Mouse (Mus musculus) cerebellum, adult 8-10 months (tissue): ENCODE measurements around the gene Slc39a2.
"Not testable (repeated sequence)": the region's sequence is repeated elsewhere in the genome, so short reads cannot be mapped to it uniquely, and the experiment has no call there.

Experiments used
- DNase-seq: peaks from one replicate; pipeline ENCODE4 v3.0.0; 2022

The Slc39a2 gene

DNA sequence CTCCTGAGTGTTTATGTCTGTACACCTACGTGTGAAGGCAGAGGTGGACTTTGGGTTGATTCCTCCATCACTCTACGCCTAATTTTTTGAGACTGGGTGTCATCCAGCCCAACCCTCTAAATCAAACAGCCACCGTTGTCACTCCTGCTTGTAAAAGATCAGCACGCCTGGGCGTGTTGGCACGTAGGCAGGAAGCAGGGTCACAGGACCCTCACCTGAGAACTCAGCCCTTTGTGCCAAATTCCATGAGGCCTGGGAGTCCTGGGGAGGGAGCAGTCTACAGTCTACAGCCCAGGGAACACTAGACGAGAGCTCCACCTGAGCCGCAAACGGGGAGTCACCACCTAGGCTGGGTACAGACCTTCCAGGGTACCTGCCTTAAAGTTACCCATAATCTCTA, 11.1 kb downstream of the Slc39a2 start:
- no peak for DNase-seq

GRCm38 (mm10) chr14:51904706-51905105, 12.0 kb downstream of the Slc39a2 start:
- no peak for DNase-seq

- no peak for DNase-seq
These were observed 13.4 kb downstream of the Slc39a2 start for GRCm38 (mm10) chr14:51906102-51906501.

DNA sequence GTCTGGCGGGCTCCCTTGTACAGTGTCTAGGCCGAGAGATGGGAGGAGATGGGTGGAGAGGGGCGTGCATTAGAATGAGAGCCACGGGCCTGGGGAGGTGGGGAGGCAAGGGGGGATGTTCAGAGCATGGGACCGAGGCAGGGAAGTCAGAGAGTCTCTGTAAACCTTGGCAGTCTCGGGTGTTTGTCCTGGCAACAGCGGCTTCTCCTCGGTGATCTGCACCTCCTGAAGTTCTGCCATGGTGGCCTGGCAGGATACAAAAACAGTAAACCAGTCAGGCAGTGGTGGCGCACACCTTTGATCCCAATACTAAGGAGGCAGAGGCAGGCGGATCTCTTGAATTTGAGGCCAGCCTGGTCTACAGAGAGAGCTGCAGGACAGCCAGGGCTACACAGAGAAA, 18.6 kb downstream of the Slc39a2 start:
- DNase-seq, result no peak

DNA sequence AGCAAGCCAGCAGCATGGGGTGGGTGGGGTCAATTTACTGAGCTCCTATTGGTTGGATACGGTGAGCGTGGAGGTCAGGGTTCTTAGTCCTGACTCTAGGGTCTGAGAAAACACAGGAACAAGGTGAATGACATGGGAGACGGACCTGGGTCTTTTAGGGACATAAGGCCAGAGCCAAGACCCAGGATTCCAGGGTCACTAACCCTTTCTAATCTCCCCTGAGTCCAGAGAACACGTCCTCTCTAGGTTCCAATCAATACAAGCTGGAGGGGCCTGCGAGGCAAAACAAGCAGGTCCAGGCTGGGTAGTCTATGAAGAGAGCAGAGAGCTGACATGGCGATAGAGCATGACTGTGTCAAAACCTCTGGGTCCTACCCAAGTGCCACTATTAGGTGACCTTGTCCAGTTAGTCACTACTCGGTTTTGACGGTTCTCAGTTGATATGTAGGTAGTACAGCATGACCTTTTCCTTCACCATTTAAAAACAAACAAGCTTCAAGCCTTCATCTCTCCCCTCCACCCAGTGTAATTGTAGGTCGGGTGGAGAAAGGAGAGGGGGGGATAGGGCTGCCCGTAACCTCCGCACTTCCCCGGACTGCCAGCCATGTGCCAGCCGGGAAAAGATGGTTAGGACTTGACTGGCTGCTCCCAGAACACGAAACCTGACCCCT, 19.8 kb downstream of the Slc39a2 start:
- DNase-seq, result no peak

DNA sequence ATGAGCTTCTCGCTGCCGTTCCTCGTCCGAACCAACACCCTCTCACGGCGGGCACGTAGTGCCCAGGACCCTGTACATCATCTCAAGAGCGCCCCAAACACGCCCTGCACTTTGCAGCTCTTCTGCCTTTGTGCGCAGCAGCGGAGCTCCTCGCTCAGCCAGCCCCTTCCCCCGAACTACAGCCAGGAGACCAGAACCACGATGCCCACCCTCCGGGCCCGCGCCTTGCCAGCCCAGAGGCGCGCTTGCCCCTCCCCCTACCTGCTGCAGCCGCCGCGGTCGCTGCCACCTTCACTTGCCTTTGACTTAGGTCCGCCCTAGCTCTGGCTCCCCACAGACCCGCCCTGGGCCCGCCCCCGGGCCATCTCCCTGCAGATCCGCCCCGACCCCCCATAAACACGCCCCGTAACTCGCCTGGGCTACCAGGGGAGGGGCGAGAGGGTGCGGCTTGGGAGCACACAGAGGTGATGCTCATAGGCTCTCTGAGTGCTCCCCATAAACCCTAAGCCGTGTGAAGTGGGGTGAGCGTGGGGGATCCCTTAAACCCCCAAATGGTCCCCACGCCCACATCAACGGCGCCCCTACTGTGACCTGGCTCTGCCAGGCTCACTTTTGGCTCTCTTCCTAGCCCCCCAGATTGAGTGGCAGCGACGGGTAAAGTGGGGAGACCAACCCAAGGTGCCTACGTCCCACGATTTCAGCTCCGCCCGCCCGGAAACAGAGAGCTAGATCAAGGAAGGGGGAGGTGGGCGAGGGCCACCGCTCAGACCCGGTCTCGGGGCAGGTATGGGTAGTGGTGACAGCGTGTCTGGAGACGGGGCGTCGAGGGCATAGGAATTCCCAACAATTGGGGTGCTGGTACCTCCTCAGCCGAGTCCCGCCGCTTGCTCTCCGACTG, 20.6 kb downstream of the Slc39a2 start:
- DNase-seq, result peak; percentile 61

- DNase-seq, result peak; percentile 45
These were observed 21.5 kb downstream of the Slc39a2 start, which contains the start of gene Ndrg2 for GRCm38 (mm10) chr14:51913960-51914762. Gene Ndrg2 (minus strand): TSS chr14:51914158.

DNA sequence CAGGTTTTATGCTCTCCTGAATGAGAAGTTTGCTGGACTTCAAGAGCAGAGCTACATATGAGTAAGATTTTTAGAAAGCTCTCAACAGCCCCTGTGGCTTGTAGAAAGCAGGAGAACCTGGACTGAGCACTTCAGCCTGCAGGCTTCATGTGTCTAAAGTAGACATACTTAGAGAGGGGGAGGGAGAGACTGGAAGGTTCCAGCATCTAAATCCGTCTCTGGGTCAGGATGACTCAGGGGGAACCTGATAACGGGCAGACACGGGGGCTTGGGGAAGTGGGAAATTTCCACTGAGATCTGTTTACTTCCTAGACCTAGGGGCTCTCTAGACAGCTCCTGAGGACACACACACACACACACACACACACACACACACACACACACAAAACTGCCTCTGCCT, 22.3 kb downstream of the Slc39a2 start:
- no peak for DNase-seq

GRCm38 (mm10) chr14:51916539-51916938, 23.9 kb downstream of the Slc39a2 start:
- DNase-seq, result no peak

GRCm38 (mm10) chr14:51918125-51918524, 25.4 kb downstream of the Slc39a2 start, which contains the start of gene Tppp2:
Gene Tppp2 (plus strand): TSS chr14:51918425.
- no peak for DNase-seq

DNA sequence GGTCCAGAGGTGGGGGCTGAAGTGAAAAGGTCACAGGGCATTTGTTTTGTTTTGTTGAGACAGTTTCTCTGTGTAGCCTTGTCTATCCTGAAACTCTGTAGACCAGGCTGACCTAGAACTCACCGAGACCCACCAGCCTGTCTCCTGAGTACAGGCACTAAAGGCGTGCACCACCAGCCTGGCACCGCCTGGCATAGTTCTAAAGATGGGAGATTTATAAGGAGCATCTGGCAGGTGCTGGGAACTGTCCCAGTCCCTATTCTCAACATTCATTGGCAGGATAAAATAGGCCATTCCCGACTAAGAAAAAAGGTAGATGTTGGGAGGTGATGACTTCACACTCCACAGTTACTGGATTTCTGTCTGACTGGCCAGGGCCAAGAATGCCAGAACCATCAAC, 26.3 kb downstream of the Slc39a2 start:
- DNase-seq, result no peak

DNA sequence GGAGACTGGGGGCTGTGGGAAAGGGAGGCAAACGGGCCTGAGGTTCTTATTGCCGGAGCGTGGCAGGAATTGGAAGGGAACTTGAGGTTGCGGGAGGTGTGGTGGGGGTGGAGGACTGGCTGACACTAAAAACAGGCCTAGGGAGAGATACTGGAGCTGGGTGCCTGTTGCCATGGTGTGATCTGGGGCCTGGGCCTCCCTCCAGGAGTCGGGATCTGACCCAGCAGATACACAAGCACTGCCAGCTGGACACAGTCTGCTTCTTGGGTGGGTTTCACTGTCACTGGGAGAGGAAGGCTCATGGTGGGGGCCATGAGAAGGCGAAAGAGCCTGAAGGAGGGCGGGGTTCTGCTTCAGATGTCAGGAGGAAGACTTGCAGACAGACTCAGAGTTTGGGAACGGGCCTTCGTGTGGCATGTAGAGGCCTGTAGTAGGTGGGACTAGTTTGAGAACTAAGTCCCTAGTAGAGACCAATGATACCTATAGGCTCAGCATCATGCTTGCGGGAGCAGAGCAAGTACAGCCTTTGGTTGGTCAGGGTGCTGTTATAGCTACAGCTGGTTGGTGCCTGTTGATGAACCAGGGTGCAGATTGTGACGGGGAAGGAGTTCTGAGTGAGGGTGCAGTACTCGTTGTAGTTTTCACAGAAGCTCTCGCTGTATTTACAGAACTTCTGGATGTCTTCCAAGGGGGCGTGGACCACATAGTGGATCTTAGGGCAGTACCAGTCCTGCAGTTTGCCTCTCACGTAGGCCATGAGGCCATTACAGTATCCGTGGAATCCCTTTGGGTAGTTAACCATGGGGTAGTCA, 29.3 kb downstream of the Slc39a2 start:
- no peak for DNase-seq

GRCm38 (mm10) chr14:51922571-51922865, 29.8 kb downstream of the Slc39a2 start, which contains the start of gene Rnase13:
Gene Rnase13 (minus strand): TSS chr14:51922773.
- no peak for DNase-seq

DNA sequence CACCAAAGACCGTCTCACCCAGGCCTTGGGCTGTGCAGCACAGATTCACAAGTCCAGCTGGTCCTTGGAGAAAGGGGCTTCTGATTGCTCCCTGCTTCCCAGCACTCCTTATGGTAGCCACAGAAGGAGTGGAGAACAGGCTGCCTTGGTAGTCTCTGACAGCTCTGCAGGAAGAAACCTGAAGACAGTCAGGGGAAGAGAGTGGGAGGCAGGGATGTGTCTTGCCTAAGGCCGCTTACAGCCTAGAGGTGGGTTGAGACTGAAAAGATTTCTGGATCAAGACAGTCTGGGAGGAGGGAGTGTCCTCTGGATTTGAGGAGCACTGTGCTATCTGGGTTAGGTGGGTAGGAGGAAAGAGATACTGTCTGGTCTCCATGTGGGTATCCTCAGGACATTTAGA, 30.2 kb downstream of the Slc39a2 start:
- no peak for DNase-seq

DNA sequence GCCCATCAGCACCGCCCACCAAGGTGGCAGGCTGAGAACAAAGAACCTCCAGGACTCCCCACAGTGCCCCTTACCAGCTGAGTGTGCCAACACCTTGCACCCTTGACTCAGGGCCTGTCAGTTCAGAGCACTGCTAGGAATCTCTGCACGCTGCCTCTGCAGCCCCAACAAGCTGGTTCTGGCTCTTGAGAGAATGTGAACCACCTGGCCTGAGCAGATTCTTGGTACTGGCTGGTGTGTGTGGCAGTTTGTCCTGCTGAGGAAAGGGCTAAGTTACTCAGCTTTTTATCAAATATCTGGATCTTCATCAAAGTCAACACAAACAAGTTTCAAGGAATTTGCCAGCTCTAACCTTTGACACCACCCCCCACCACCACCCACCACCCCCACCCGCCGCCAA, 30.8 kb downstream of the Slc39a2 start:
- no peak for DNase-seq

DNA sequence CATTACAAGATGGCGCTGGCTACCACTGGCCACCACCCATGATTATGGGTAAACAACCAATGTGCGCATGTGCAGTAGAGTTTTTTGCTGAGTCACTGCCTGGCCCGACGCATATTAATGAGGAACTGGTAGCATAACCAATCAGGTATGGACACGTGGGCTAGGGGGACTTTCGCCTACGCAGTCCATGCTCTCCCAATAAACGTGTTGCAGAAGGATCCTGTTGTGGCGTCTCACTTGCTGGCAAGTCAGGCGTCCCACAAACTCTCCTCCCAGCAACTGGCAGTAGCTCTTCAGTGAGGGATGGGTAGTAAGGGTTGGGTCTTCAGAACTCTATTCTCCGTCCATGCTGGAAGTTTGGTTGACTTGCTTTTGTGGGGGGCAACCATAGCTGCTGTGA, 34.2 kb downstream of the Slc39a2 start:
- DNase-seq, result not testable (repeated sequence)

DNA sequence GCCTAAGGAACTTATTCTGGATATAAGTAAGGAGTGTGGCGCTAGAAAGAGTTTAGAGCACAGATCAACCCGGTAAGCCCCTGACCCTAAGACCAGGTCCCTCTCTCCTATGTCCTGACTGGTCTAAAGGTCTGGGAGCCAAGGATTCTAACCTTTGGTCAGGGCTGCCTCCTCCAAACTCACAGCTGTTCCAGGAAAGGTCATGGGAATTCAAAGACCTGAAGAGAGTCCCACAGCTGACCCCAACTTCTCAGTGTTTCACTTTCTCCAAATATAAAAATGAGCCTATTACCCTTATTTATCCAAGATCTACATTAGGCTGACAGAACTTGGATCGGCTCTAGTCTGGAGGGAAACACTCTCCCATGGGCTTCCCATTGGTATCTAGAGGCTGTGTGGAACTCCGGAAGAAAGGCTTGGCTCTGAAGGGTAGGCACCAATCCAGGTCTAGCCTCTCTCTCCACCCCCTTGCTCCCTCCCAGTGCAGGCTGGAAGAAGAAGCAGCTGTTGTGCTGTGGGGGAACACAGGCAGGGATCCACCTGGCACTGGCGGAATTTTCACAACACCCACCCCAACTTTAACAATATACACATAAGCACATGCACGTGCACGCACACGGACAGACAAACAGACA, 36.7 kb downstream of the Slc39a2 start:
- DNase-seq, result no peak

DNA sequence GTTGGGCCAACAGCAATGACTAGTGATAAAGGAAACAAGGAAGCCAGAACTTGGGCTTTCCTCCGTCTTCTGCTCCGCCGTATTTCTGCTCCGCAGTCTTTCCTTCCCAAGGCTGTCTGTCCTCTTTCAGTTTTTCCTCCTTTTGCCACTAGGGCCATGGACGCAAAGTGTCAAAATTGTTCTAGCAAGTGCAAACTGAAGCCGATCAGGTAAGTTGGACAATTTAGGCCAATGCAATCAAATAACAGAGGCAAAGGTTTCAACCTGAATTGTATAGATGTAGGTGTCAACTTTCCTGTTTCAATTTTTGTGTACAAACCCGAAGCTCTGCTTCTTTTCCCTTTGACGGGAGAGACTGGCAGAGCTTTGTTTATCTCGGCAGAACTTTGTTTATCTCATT, 37.3 kb downstream of the Slc39a2 start:
- no peak for DNase-seq

GRCm38 (mm10) chr14:51930824-51931223, 38.1 kb downstream of the Slc39a2 start:
- peak; percentile 33 for DNase-seq

DNA sequence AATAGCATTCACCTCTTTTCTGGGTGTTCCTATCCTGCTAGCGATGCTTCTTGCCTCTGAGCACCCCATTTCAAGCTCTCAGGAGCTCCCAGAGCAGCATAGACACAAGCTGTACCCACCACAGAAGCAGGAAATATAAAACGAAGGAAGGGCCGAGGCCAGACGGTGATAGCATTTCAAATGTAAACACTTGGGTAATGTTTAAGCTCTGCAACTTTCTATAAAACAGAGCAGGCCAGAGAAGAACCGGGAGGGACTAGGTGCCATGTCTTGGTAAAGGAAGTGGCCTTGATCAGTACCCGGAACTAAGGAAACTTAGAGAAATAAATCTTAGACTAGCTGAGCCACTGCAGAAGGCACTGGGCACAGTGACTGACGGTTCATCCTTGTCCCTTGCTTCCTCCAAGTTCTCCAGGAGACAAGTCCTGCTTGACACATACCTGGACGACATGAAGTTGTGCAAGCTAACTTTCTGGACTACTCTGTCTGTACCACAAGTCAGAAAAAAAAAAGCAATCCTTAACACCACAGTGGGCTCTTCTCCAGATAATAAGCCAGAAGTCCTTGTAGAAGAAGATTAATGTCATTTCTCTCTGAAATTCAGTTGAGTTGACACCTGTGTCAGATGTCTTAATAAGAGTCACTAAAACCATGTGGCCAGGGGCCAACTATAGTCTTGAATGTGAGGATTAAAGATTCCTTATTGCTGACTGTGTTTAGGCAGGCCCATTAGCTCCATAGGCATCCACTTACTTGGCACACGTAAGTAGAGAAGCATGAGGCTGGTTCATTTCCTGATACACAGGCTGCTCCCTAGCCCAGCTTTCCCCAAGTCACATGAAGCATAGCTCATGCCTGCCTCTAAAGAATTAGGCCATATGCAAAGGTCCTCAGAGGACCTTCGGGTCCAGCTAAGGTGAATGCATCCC, 39.7 kb downstream of the Slc39a2 start:
- no peak for DNase-seq

DNA sequence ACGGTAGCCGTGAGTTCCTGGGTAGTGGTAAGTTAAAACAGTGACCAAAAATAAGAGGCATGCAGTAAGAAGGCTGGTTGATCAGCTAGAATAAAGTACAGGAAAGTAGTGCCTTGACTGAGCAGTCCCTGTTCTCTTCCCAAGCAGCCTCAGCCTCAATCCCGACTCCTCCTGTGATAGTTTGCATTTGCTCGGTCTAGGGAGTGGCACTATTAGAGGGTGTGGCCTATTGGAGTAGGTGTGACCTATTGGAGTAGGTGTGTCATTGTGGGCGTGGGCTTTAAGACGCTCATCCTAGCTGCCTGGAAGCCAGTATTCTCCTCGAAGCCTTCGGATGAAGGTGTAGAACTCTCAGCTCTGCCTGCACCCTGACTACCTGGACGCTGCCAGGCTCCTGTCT, 46.3 kb downstream of the Slc39a2 start:
- DNase-seq, result no peak
